Mouse (Mus musculus) small intestine, adult 2 months (tissue): ENCODE data around the gene Gm20388.

Experiments
- CTCF ChIP-seq: fragments of 200-500 bp; IDR thresholded peaks from 2 replicates; pipeline ENCODE4 v1.5.1; 2012; ENCODE audit warnings: low read depth, mild to moderate bottlenecking, control low read depth, inconsistent platforms, low read length, moderate library complexity, mixed read lengths; ENCODE audit not compliant: insufficient replicate concordance, insufficient read length; ENCODE audit errors: extremely low read depth
- POLR2A ChIP-seq: fragments of 200-500 bp; IDR thresholded peaks from 2 replicates; pipeline ENCODE4 v1.6.1; 2012; ENCODE audit warnings: low read depth, mild to moderate bottlenecking, control low read depth, inconsistent platforms, low read length, moderate library complexity

DNA sequence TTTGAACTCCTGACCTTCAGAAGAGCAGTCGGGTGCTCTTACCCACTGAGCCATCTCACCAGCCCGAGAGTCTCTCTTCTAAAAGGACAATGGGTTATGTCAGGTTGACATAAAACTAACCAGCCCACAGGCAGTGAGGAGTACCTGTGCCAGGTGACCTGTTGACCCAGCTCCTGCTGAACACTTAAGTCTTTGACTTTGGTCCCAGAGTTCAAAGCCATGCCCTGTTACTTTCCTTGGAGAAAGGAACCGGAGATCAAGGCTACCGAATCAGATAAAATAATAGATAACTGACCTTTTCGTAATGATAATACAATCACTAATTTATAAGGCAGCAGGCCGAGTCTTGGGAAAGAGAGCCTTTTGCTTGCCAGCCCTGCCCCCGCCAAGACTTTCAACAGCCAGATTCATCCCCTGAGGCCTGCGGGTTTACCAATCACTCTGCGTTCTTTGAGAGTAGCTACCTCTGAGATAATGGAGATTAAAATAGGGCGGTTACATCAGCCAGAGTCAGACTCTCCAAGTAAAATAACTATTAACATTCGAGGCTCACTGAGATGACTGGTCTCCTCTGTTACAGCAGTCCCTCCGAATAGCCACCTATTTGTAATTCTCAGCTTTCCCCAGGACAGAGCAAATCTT lies 2021.5 kb downstream of the Gm20388 start:
- TF ChIP-seq CTCF (no peak), POLR2A (no peak)
